Mouse (Mus musculus) testis, adult 2 months (tissue): ENCODE data around the gene Ccdc85c. TPM values are rescaled to one million over a fixed set of nuclear protein-coding genes. Genes with fewer than 3 reads are reported as not detected.

ENCODE experiments used
- H3K27ac ChIP-seq: fragments of 200-500 bp; 2 replicates; pipeline ENCODE4 v1.5.1; 2012; ENCODE audit warnings: low read depth, low read length; ENCODE audit not compliant: control insufficient read depth, insufficient read depth
- H3K27me3 ChIP-seq: fragments of 200-500 bp; 2 replicates; pipeline ENCODE4 v1.6.1; 2012; ENCODE audit warnings: mild to moderate bottlenecking, low read length, moderate library complexity; ENCODE audit not compliant: control insufficient read depth, insufficient read depth
- H3K36me3 ChIP-seq: fragments of 200-500 bp; 2 replicates; pipeline ENCODE4 v1.6.1; 2012; ENCODE audit warnings: mild to moderate bottlenecking, low read length; ENCODE audit not compliant: control insufficient read depth, insufficient read depth
- H3K4me1 ChIP-seq: fragments of 200-500 bp; 2 replicates; pipeline ENCODE4 v1.6.1; 2012; ENCODE audit warnings: low read length; ENCODE audit not compliant: control insufficient read depth, insufficient read depth
- H3K4me3 ChIP-seq: fragments of 200-500 bp; 2 replicates; pipeline ENCODE4 v1.5.1; 2012; ENCODE audit warnings: low read depth, mild to moderate bottlenecking, low read length, moderate library complexity, mixed read lengths; ENCODE audit not compliant: control insufficient read depth
- CTCF ChIP-seq: fragments of 200-500 bp; IDR thresholded peaks from 2 replicates; pipeline ENCODE4 v1.5.1; 2012; ENCODE audit warnings: low read depth, mild to moderate bottlenecking, inconsistent platforms, low read length, moderate library complexity; ENCODE audit not compliant: control insufficient read depth, insufficient read depth, insufficient replicate concordance
- POLR2A ChIP-seq: fragments of 200-500 bp; IDR thresholded peaks from 2 replicates; pipeline ENCODE4 v1.6.1; 2012; ENCODE audit warnings: low read depth, mild to moderate bottlenecking, inconsistent platforms, low read length, moderate library complexity; ENCODE audit not compliant: control insufficient read depth
- polyA plus RNA-seq: library from polyadenylated mRNA; depleted of rRNA; stranded (reverse); fragments of >200 nt; gene quantifications from 2 replicates; pipeline ENCODE4 v1.2.3, GENCODE M21; 2012

The Ccdc85c gene
- polyA plus RNA-seq, 1 experiment: 22.6 TPM

DNA sequence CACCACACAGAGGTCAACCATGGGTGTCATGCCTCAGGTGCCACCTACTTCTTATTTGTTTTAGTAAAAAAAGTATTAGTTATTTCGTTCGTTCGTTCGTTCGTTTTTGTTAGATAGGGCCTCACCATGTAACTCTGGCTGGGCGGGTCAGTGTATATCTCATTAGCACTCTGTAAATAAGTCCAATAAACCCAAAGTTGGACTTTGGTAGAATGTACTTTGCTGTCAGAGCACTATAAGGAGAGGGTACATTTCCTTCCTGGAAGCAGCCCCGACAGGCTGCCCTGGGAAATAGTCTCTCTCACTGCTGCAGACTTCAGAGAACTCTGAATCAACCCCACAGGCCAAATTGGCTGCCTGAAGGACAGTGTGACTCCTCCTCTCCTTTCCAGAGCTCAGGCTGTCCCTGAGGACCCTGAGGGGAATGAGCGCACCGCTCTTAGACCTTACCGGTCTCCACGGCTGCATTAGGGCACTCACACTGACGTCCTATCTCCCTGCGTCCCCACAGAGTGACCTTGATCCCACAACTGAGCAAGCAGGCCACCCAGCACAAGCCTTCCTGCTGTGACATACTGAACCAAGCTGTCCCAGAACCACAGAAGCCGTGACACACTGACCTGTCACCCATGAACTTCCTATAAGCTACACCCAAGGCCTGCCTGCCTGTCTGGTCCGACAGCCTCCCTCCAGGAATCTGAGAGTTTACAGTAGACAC lies 23.2 kb downstream of the Ccdc85c start:
- no peak for TF ChIP-seq CTCF
- TF ChIP-seq POLR2A: no peak
- H3K27ac ChIP-seq: no peak overlapping the region
- no peaks in the 10 kb centered on the region for H3K27me3 ChIP-seq
- no peaks in the 10 kb centered on the region for H3K36me3 ChIP-seq
- H3K4me1 ChIP-seq: peaks cover 3% of the 10 kb centered on the region; the same call in 1 of the 2 replicates
- no peak overlapping the region for H3K4me3 ChIP-seq

GRCm38 (mm10) chr12:108251034-108251792 lies 24.0 kb downstream of the Ccdc85c start:
- no peak for TF ChIP-seq CTCF
- TF ChIP-seq POLR2A: no peak
- H3K4me3 ChIP-seq: no peak overlapping the region
- no peaks in the 10 kb centered on the region for H3K27me3 ChIP-seq
- peaks cover 3% of the 10 kb centered on the region; the same call in 1 of the 2 replicates for H3K4me1 ChIP-seq
- H3K36me3 ChIP-seq: no peaks in the 10 kb centered on the region
- no peak overlapping the region for H3K27ac ChIP-seq

DNA sequence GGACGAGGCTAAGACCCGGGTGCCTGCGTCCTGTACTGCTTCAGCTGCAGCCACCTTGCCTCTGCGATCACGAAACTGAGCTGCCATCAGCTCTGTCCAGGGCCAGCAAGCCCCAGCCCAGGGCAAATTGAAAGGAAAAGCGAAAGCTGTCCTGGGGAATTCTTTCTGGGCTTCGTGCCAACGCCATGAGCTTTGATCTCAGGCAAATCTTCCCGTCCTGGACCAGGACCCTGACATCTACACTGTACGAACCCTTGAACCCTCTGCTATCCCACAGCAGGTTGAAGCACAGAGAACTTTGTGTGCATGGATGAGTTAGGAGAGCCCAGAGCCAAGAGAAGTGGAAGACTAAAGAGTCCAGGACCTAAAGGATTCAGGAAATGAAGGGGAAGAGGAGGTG lies 25.7 kb downstream of the Ccdc85c start:
- no peaks in the 10 kb centered on the region for H3K36me3 ChIP-seq
- TF ChIP-seq CTCF (no peak), POLR2A (no peak)

GRCm38 (mm10) chr12:108249019-108249418 lies 26.2 kb downstream of the Ccdc85c start:
- H3K4me1 ChIP-seq: peaks cover 2% of the 10 kb centered on the region; the same call in 1 of the 2 replicates
- H3K4me3 ChIP-seq: no peak overlapping the region
- TF ChIP-seq POLR2A (no peak), CTCF (no peak)
- H3K27me3 ChIP-seq: no peaks in the 10 kb centered on the region
- no peak overlapping the region for H3K27ac ChIP-seq
- H3K36me3 ChIP-seq: no peaks in the 10 kb centered on the region

More for the DNA sequence above, 25.7 kb downstream of the Ccdc85c start:
- Histone ChIP-seq H3K4me1 (peaks cover 2% of the 10 kb centered on the region; the same call in 1 of the 2 replicates), H3K27me3 (no peaks in the 10 kb centered on the region), H3K27ac (no peak overlapping the region), H3K4me3 (no peak overlapping the region)

- H3K36me3 ChIP-seq: no peaks in the 10 kb centered on the region
- TF ChIP-seq CTCF: no peak
- no peak for TF ChIP-seq POLR2A
- no peak overlapping the region for H3K4me3 ChIP-seq
- H3K27me3 ChIP-seq: no peaks in the 10 kb centered on the region
- no peaks in the 10 kb centered on the region; the same call in 1 of the 2 replicates for H3K4me1 ChIP-seq
- H3K27ac ChIP-seq: no peak overlapping the region
Measured at GRCm38 (mm10) chr12:108246759-108247500, 28.3 kb downstream of the Ccdc85c start.

DNA sequence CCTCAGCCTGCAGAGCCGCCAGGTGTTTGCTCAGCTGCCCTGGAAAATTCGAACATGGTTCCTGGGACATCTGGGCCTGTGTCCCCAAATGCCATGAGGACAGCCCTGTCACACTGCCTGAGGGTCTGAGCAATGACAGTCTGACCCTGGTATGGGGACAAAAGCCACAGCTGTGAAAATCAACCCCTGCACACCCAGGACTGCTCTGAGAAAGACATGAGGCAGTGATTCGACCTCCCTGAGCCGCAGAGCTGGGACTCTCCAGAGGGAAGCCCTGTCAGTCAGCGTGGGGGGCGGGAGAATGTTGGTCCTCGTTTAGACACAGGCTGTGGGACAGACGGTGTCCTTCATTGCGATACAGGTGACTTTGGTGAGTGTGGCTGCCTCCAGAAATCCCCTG lies 29.6 kb downstream of the Ccdc85c start:
- H3K4me1 ChIP-seq: no peaks in the 10 kb centered on the region
- TF ChIP-seq POLR2A (no peak), CTCF (no peak)
- H3K27ac ChIP-seq: no peak overlapping the region
- H3K4me3 ChIP-seq: no peak overlapping the region
- no peaks in the 10 kb centered on the region for H3K36me3 ChIP-seq
- no peaks in the 10 kb centered on the region for H3K27me3 ChIP-seq

GRCm38 (mm10) chr12:108244778-108245177 lies 30.4 kb downstream of the Ccdc85c start:
- no peaks in the 10 kb centered on the region for H3K36me3 ChIP-seq
- H3K4me1 ChIP-seq: no peaks in the 10 kb centered on the region
- H3K4me3 ChIP-seq: no peak overlapping the region
- TF ChIP-seq POLR2A: no peak
- no peak for TF ChIP-seq CTCF
- no peak overlapping the region for H3K27ac ChIP-seq
- no peaks in the 10 kb centered on the region for H3K27me3 ChIP-seq
